Mouse (Mus musculus): ENCODE measurements around the gene Exoc4.

Gene Exoc4

GRCm38 (mm10) chr6:33958281-33958680 is 709.4 kb downstream of the Exoc4 start:
- DNase-seq = no peak

GRCm38 (mm10) chr6:33960766-33961165 is 711.9 kb downstream of the Exoc4 start:
- DNase-seq = no peak

DNA sequence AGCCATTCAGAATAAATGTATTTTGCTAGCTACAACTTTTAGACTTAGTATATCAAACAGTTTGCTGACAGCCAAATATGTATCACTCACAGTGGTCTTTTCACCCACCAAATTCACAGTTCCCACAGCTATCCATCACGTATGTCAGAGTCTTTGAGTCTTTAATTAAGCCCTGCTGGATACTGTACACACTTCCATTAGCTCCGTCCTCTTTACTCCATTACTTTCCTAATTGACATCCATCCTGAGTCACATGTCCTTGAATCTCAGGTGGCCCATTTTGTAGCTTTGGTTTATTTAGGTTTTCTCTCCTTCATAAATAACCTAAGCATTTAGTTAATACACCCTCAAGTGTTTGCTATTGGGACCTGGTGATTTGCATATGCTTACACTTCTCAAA is 714.2 kb downstream of the Exoc4 start:
- DNase-seq = no peak

- DNase-seq = no peak
Measured at GRCm38 (mm10) chr6:33965571-33965970, 716.7 kb downstream of the Exoc4 start.

DNA sequence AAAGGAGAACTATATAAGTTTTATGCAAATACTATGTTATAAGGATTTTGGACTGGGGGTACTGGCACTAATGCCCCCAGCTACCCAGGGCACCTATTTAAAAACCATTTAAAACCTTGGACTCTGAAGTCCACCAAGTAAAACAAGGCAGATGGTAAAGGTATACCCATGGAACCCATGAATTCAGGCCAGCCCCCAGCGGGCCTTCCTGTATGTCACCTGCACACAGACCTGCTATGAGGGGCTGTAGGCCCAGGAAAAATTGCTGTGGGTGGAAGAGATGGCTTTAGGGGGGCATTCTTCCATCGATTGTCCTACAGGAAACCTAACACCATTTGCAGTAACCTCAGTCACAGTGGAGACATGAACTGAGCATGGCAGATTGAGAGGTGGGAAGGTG is 719.9 kb downstream of the Exoc4 start:
- no peak for DNase-seq

DNA sequence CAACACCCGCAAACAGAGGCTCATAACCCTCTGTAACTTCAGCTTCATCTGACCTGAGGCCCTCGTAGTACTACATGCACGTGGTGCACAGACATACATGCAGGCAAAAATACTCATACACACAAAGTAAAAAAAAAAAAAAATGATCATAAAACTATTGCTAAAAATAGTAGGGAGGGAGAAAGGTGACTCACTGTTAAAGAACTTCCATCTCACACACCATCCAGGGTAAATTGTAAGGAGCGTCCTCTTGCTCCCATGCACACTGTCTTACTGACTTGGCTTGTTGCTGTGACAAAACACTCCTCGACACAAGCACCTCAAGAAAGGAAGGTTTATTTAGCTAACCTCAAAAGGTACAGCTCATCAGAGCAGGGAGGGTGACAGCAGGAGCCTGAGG is 723.9 kb downstream of the Exoc4 start:
- no peak for DNase-seq

DNA sequence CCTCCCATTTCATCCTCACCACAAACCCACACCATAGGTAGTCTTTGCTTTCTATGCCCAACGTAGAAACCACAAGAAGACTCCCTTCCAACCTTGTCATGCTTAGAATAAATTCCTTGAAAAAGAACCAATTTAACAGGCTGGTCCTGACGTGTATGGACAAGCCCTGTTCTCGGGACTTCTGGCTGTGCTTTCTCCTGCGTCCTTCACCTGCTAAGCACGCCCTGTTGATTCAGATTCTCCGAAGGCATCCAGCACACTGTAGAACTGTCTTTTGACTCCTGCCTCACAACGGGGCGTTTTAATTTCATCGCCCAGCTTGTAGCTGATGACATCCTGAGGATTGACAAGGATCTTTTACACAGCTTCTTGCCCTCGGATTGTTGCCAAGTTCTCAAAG is 727.7 kb downstream of the Exoc4 start:
- no peak for DNase-seq

GRCm38 (mm10) chr6:33977448-33977847 is 728.6 kb downstream of the Exoc4 start:
- no peak for DNase-seq

DNA sequence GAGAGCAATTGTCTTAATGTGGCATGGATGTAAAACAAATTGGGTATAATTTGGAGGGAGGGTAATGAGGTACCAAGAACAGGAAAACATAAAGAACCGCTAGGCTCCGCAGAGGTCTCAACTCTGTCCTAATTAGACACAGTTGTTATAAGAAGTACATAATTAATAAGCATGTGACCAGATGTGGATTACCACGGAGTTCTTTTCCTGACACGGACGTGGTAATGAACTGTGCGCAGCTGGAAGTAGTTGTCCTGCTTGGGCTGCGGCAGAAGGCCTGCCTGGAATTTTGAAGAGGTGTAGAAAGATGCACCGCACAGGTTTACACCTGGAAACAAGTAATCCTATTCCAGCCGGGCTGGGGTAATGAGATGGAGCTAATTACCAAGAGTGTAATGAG is 729.0 kb downstream of the Exoc4 start:
- no peak for DNase-seq

- DNase-seq = no peak
Measured at GRCm38 (mm10) chr6:33982709-33983108, 733.8 kb downstream of the Exoc4 start.

DNA sequence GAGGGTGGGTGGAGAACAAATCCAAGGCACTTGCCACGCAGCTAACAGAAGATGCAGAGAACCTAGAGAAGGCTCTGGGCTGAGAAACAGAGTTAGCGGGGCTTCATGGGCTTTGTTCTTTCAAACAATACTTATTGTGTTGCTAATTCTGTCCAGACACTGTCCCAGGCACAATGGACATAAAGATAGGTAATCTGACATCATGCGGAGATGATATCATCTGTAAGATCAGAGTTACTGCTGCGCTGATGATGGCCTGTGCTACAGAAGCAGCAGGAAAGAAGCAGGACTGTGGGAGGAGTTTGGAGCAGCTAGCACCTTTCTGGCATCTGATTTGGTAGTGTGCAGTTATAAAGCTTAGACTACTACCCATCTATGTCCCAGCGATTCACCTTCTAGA is 738.2 kb downstream of the Exoc4 start:
- no peak for DNase-seq

DNA sequence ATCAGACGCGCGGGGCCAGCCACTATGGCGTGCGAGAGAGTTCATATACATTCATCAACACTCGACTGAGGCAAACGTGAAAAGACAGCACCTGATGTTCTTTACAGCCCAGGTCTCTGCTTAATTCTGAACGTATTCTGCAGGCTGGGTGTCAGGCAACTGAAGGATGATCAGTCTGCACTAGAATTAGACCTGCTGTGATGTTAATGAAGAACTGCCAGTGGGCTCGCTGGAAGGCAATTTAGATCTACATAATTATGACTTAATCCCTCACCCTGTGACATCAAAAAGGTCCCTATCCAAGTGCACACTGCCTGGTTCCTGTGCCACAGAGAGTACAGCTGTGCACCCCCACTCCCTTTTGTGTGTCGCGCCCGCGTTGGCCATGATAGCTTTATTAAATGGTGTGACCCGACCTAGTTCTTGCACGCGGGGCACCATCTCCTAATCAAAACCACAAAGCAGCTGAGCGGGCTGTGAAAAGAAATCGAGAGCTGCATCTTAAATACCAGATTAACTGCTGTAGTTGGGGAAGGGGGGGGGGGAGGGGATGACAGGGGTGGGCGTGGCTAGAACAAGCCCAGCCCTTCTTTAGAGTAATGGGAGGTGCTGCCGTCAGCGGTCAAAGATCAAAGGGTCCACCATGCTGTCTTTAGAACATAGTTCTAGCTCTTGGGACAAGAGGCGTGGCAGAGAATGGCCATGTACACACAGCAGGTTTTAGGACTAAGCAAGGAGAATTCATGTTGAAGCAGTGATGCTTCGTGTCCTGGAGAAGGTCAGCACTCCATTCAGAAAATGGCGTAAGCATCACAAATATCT is 743.5 kb downstream of the Exoc4 start:
- no peak for DNase-seq

GRCm38 (mm10) chr6:33993842-33994241 is 745.0 kb downstream of the Exoc4 start:
- DNase-seq = no peak

DNA sequence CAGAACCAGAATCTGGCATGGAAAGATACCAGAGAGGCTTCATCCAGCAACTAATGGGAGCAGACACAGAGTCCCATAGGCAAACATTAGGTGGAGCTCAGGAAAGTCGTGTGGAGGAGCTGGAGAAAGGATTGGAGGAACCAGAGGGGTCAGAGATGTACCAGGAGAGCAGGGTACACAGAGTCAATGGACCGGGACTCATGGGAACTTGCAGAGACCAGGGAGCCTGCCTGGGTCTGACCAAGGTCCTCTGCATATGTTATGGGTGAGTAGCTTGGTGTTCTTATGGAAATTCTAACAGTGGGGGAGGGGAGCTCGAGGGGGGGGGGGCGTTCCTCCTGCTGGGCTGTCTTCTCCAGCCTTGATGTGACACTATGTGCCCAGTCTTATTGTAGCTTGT is 749.7 kb downstream of the Exoc4 start:
- DNase-seq = no peak

- DNase-seq = no peak
Measured at GRCm38 (mm10) chr6:33999530-33999929, 750.6 kb downstream of the Exoc4 start.

DNA sequence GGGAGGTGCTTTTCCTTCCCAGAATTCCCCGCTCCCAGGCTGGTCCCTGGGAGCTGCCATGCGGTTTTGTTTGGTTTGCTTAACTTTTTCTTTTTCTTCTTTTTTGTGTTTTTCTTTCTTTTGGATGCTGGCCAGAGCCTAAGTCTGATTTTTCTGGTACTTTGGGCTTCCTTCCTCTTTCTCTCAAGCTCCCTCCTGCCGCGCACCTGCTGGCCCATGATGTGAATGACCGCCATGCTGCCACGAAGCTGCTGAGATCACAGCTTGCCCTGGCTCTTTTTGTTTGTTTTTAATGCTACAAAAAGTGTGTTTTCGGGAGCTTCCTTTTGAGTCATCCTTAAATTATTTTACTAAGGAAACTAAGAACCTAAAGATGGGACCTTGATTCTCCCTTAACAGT is 751.8 kb downstream of the Exoc4 start:
- no peak for DNase-seq

GRCm38 (mm10) chr6:34003033-34003432 is 754.1 kb downstream of the Exoc4 start:
- DNase-seq = no peak

GRCm38 (mm10) chr6:34013469-34013868 is 764.6 kb downstream of the Exoc4 start:
- DNase-seq = no peak
